In genomic region chr6:39781766-39782530, GRCm38 (mm10) we compare ENCODE assay signal across 8 mouse cellular contexts. TPM values are rescaled to one million over a fixed set of nuclear protein-coding genes. Genes with fewer than 3 reads are reported as not detected.
A peak's percentile ranks its signal among the peaks of the same experiment; 100 is the strongest.
DNase-seq lines count a peak whose midpoint lies in the region; ATAC-seq lines count a peak whose summit lies in the region.

No protein-coding gene starts in this region.

- ATAC-seq in forebrain, embryonic 14.5 days: no peak
- no peak for ATAC-seq in forebrain, embryonic 13.5 days
- ATAC-seq in common myeloid progenitor, adult 5-6 weeks (replicated peaks; ENCODE audit: low read depth, poor library complexity, severe bottlenecking): peak; percentile 83

- no peak overlapping the region for H3K9ac ChIP-seq in forebrain, embryonic 14.5 days (ENCODE audit: low read length)
- H3K9ac ChIP-seq in forebrain, embryonic 13.5 days: no peak overlapping the region

- no peaks in the 10 kb centered on the region for H3K9me3 ChIP-seq in forebrain, embryonic 14.5 days (replicated peaks; ENCODE audit: control insufficient read depth, low read length)
- H3K9me3 ChIP-seq in forebrain, embryonic 13.5 days (replicated peaks): no peaks in the 10 kb centered on the region

- 0 out of 2 replicates have a peak, but pooled peaks cover 3% of the 10 kb centered on the region for H3K4me1 ChIP-seq in forebrain, embryonic 14.5 days (ENCODE audit: control insufficient read depth, insufficient read depth, low read length)
- peaks cover 9% of the 10 kb centered on the region; the same call in 1 of the 2 replicates for H3K4me1 ChIP-seq in forebrain, embryonic 13.5 days

- peak overlapping the region; percentile 33; the same call in 1 of the 2 replicates for H3K4me2 ChIP-seq in forebrain, embryonic 14.5 days (ENCODE audit: low read length)
- H3K4me2 ChIP-seq in forebrain, embryonic 13.5 days: no peak overlapping the region

- no peaks in the 10 kb centered on the region for H3K36me3 ChIP-seq in forebrain, embryonic 14.5 days (ENCODE audit: control insufficient read depth, insufficient read depth, low read length)
- H3K36me3 ChIP-seq in forebrain, embryonic 13.5 days (ENCODE audit: poor library complexity, severe bottlenecking): no peaks in the 10 kb centered on the region

- H3K27ac ChIP-seq in forebrain, embryonic 14.5 days (ENCODE audit: low read depth, low read length): no peak overlapping the region
- H3K27ac ChIP-seq in forebrain, embryonic 13.5 days: no peak overlapping the region

- no peak for DNase-seq in forebrain, embryonic 14.5 days (ENCODE audit: low spot score)
- DNase-seq in heart, postnatal 36 days: peak; percentile 29 to 31
- peak; percentile 14 for DNase-seq in liver
- DNase-seq in neural tube, embryonic 10.5 days (ENCODE audit: extremely low spot score, low spot score): peak; percentile 40
- DNase-seq in cerebellum, postnatal 4 days (ENCODE audit: low spot score in 2 of 2): no peak
- DNase-seq in left cerebral cortex, postnatal 14 days (ENCODE audit: low spot score in 2 of 2): no peak

- WGBS in forebrain, embryonic 14.5 days: 72% methylated on average over 17 of the region's 17 CpGs
- WGBS in forebrain, embryonic 13.5 days: 70% methylated on average over 17 of the region's 17 CpGs

- H3K4me3 ChIP-seq in forebrain, embryonic 14.5 days (ENCODE audit: low read depth, low read length): no peak overlapping the region
- H3K4me3 ChIP-seq in forebrain, embryonic 13.5 days: no peak overlapping the region

- no peaks in the 10 kb centered on the region for H3K27me3 ChIP-seq in forebrain, embryonic 14.5 days (replicated peaks; ENCODE audit: control insufficient read depth, insufficient read depth, low read length)
- H3K27me3 ChIP-seq in forebrain, embryonic 13.5 days: no peaks in the 10 kb centered on the region

- intact Hi-C loops in heart, postnatal 36 days (cut with DNase I): loop anchor here (2.0 to 5.0 kb wide), 5 partner anchors 55 to 319 kb away; partner anchors contain the start of gene Braf
- intact Hi-C loops in left cerebral cortex, postnatal 14 days (cut with DNase I): loop anchor here (5.0 to 10.0 kb wide), 2 partner anchors 55 to 137 kb away; partner anchors contain the start of gene Braf

RNA-seq across cellular contexts. Expression of gene Mrps33, which starts 28.8 kb away (rescaled TPM):
- polyA plus RNA-seq in forebrain, embryonic 14.5 days (2014; fragmentation: Nextera tagmentation; extraction: Ambion mirVana): 245 and 262 TPM in 2 replicates
- polyA plus RNA-seq in forebrain, embryonic 13.5 days (2015; fragmentation: Nextera tagmentation; extraction: Ambion mirVana): 260 and 293 TPM in 2 replicates
- total RNA-seq in common myeloid progenitor, adult 5-6 weeks (2017): 24.4 and 62.5 TPM in 2 replicates
- total RNA-seq in heart, postnatal 36 days (2021): 100 to 1,000 TPM in 1 of 2 experiments, 10 to 100 TPM in 1; 96.8 to 106 TPM
- total RNA-seq in left cerebral cortex, postnatal 14 days (2021): 100 to 1,000 TPM in 1 of 2 experiments, 10 to 100 TPM in 1; 96.6 to 100 TPM

RNA-seq across cellular contexts. Expression of gene Braf, which starts 56.7 kb away (rescaled TPM):
- 13.4 and 16.9 TPM in 2 replicates for polyA plus RNA-seq in forebrain, embryonic 14.5 days (2014; fragmentation: Nextera tagmentation; extraction: Ambion mirVana)
- 18.4 and 20.2 TPM in 2 replicates for polyA plus RNA-seq in forebrain, embryonic 13.5 days (2015; fragmentation: Nextera tagmentation; extraction: Ambion mirVana)
- total RNA-seq in common myeloid progenitor, adult 5-6 weeks (2017): 17.9 and 19.6 TPM in 2 replicates
- 10 to 100 TPM; 14.7 to 20.8 TPM for total RNA-seq in heart, postnatal 36 days (2021)
- total RNA-seq in left cerebral cortex, postnatal 14 days (2021): 100 to 1,000 TPM in 1 of 2 experiments, 10 to 100 TPM in 1; 94.5 to 101 TPM

Comparison
In these comparisons a context has a peak if more than half of its experiments do, and no peak if none do; other contexts are left out.
1. DNase-seq: peak in heart, postnatal 36 days (2 of 2), liver (single experiment) and neural tube, embryonic 10.5 days (single experiment); none in forebrain, embryonic 14.5 days (single experiment), cerebellum, postnatal 4 days (0 of 2) and left cerebral cortex, postnatal 14 days (0 of 2).